Mouse (Mus musculus) kidney, postnatal 0 days (tissue): ENCODE measurements around the gene Cd9. TPM values are rescaled to one million over a fixed set of nuclear protein-coding genes. Genes with fewer than 3 reads are reported as not detected.
"Not testable (repeated sequence)": the region's sequence is repeated elsewhere in the genome, so short reads cannot be mapped to it uniquely, and the experiment has no call there.

Source experiments
- ATAC-seq: fragments of 200-750 bp; cut with Nextera tagmentation; replicated peaks from 2 replicates; pipeline ENCODE4 v1.8.0; 2017; ENCODE audit warnings: low read depth, moderate number of reproducible peaks, moderate TSS enrichment, moderate library complexity; ENCODE audit not compliant: low FRiP score
- DNase-seq: peaks from one replicate; pipeline ENCODE4 v3.0.0-alpha.2; 2016; ENCODE audit warnings: low spot score
- H3K27ac ChIP-seq: fragments of 300-500 bp; sonication (generic); 2 replicates; pipeline ENCODE4 v1.5.1; 2014; ENCODE audit warnings: mild to moderate bottlenecking
- H3K27me3 ChIP-seq: fragments of 300-500 bp; sonication (generic); 2 replicates; pipeline ENCODE4 v1.6.1; 2014; ENCODE audit warnings: low read length, mixed read lengths; ENCODE audit not compliant: insufficient read depth
- H3K36me3 ChIP-seq: fragments of 300-500 bp; sonication (generic); 2 replicates; pipeline ENCODE4 v1.6.1; 2014; ENCODE audit warnings: low read length, mixed read lengths; ENCODE audit not compliant: insufficient read depth
- H3K4me1 ChIP-seq: fragments of 300-500 bp; sonication (generic); replicated peaks from 2 replicates; pipeline ENCODE4 v1.6.1; 2014; ENCODE audit warnings: antibody characterized with exemption, low read length, mixed read lengths; ENCODE audit not compliant: insufficient read depth
- H3K4me2 ChIP-seq: fragments of 300-500 bp; sonication (generic); 2 replicates; pipeline ENCODE4 v1.6.1; 2014; ENCODE audit warnings: mild to moderate bottlenecking, low read length, moderate library complexity, mixed read lengths
- H3K4me3 ChIP-seq: fragments of 300-500 bp; sonication (generic); replicated peaks from 2 replicates; pipeline ENCODE4 v1.5.1; 2014; ENCODE audit warnings: low read depth, low read length
- H3K9ac ChIP-seq: fragments of 300-500 bp; sonication (generic); 2 replicates; pipeline ENCODE4 v1.6.1; 2014; ENCODE audit warnings: low read depth, low read length
- H3K9me3 ChIP-seq: fragments of 300-500 bp; sonication (generic); replicated peaks from 2 replicates; pipeline ENCODE4 v1.6.1; 2016; ENCODE audit warnings: low read length, inconsistent platforms, mixed read lengths
- CTCF ChIP-seq: IDR thresholded peaks from 2 replicates; pipeline ENCODE4 v1.5.1; 2016; ENCODE audit warnings: antibody characterized with exemption, low read depth, mild to moderate bottlenecking, moderate library complexity
- WGBS: fragments of 180-500 bp; shearing (Covaris S2); extraction: QIAGEN DNeasy Blood & Tissue Kit; methylation state at CpG from one replicate; pipeline ENCODE4 v1.1.7; 2014; 5-methylcytosine and 5-hydroxymethylcytosine counted together
- polyA plus RNA-seq: library from polyadenylated mRNA; unstranded; fragments of >200 nt; fragmentation: Nextera tagmentation; extraction: Ambion mirVana; gene quantifications from 2 replicates; pipeline ENCODE4 v1.2.1, GENCODE M21; 2015

Gene Cd9
- polyA plus RNA-seq, 1 experiment from 2014 or later, result 278 TPM

DNA sequence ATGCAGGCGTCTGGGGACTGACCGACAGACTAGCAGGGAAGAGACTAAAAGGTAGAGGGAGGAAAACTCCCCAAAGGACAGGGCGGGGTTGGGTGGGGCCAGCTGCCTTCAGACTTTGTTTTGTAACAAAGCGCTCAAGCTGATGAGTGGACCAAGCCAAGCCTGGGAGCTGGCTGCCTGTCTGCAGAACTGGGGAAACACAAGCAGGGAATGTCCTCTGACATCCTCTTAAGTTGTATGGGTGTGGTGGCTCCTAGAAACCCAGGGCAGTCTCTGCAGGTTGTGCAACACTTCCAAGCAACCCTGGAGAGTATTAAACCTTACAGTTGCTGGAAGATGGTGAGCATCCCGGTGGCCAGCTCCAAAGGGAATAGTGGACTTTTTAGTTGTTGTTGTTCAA lies 1.4 kb downstream of the Cd9 start:
- no peak for TF ChIP-seq CTCF
- Histone ChIP-seq H3K4me1 (peaks cover 17% of the 10 kb centered on the region), H3K9ac (no peak overlapping the region), H3K4me3 (peak overlapping the region; percentile 78; the same call in 1 of the 2 replicates), H3K9me3 (no peaks in the 10 kb centered on the region), H3K36me3 (no peaks in the 10 kb centered on the region), H3K27ac (no peak overlapping the region), H3K27me3 (no peaks in the 10 kb centered on the region), H3K4me2 (peak overlapping the region; percentile 97)
- DNase-seq, result no peak
- WGBS, result 52% methylated on average over 5 of the region's 5 CpGs
- no peak for ATAC-seq

DNA sequence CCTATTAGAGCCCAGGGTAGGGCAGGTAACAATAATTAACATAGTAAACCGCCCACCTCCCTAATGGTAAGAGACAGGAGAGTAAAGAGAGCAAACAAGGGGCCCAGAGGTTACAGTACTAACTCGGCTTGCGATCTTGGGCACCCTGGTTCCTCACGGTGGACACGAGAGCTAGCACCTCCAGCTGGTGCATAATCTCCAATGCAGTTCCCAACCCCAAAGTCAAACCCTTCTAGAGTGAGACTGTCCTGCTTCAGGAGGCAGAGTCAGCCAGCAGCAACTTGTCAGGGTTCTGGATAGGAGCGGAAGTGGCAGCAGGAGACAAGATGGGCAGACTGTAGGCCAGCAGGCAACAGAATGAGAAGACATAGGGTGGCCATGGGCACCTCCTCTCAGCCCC lies 1.9 kb downstream of the Cd9 start:
- ATAC-seq, result no peak
- WGBS, result 72% methylated on average over 6 of the region's 6 CpGs
- no peaks in the 10 kb centered on the region for H3K27me3 ChIP-seq
- no peak overlapping the region for H3K27ac ChIP-seq
- no peak for DNase-seq
- TF ChIP-seq CTCF, result no peak
- H3K9ac ChIP-seq, result no peak overlapping the region
- no peaks in the 10 kb centered on the region for H3K9me3 ChIP-seq
- H3K4me2 ChIP-seq, result peak overlapping the region; percentile 97
- H3K4me3 ChIP-seq, result no peak overlapping the region
- H3K4me1 ChIP-seq, result peaks cover 17% of the 10 kb centered on the region
- H3K36me3 ChIP-seq, result no peaks in the 10 kb centered on the region

DNA sequence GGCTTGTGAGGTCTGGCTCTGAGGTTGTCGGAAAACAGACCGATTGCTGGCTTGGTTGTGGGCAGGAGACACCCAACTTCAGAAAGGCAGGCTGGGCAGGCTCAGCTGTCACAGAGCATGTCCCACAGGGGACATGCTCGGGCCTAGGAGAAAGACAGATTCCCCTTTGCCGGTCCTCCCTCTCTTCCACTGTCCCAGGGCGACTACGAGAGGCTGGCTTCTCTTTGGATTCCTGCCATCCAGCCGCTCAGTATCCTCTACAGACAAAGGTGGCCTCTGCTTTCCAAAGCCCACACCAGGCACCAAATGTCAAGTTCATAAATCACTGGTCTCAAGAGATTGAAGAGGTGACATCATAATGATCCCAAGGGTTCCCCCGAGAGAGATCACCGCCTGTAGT lies 2.6 kb downstream of the Cd9 start:
- H3K4me3 ChIP-seq, result no peak overlapping the region
- H3K27me3 ChIP-seq, result no peaks in the 10 kb centered on the region
- H3K27ac ChIP-seq, result no peak overlapping the region
- no peak overlapping the region for H3K9ac ChIP-seq
- H3K4me2 ChIP-seq, result peak overlapping the region; percentile 97
- no peak for TF ChIP-seq CTCF
- no peaks in the 10 kb centered on the region for H3K36me3 ChIP-seq
- H3K9me3 ChIP-seq, result no peaks in the 10 kb centered on the region
- 64% methylated on average over 9 of the region's 9 CpGs for WGBS
- ATAC-seq (no peak), DNase-seq (no peak)
- H3K4me1 ChIP-seq, result peaks cover 17% of the 10 kb centered on the region

DNA sequence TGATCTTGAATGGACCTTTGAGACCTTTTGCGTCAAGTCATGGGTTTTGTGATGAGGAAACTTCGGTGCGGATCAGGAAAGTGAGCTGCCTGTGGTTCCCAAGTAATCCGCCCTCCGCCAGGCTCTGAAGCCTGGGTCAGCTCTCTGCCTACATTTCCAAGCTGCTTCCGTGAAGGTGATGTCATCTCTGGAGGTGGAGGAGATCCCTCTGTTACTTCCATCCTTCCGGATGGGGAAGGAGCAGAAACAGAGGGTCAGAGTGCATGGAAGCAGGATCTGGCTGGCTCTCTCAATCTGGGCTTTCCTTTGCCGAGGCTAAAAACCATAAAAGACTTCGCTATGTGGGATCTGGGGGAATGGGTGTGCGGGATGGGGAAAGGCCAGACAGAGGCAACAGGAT lies 3.2 kb downstream of the Cd9 start:
- 0 out of 2 replicates have a peak, but pooled peaks have one; percentile 34 for ATAC-seq
- H3K9me3 ChIP-seq, result no peaks in the 10 kb centered on the region
- WGBS, result 64% methylated on average over 10 of the region's 10 CpGs
- TF ChIP-seq CTCF, result no peak
- no peak overlapping the region; the same call in 1 of the 2 replicates for H3K27ac ChIP-seq
- H3K4me3 ChIP-seq, result no peak overlapping the region
- H3K27me3 ChIP-seq, result no peaks in the 10 kb centered on the region
- peak overlapping the region; percentile 97; the same call in 1 of the 2 replicates for H3K4me2 ChIP-seq
- peaks cover 17% of the 10 kb centered on the region for H3K4me1 ChIP-seq
- H3K36me3 ChIP-seq, result no peaks in the 10 kb centered on the region
- DNase-seq, result no peak
- H3K9ac ChIP-seq, result no peak overlapping the region

DNA sequence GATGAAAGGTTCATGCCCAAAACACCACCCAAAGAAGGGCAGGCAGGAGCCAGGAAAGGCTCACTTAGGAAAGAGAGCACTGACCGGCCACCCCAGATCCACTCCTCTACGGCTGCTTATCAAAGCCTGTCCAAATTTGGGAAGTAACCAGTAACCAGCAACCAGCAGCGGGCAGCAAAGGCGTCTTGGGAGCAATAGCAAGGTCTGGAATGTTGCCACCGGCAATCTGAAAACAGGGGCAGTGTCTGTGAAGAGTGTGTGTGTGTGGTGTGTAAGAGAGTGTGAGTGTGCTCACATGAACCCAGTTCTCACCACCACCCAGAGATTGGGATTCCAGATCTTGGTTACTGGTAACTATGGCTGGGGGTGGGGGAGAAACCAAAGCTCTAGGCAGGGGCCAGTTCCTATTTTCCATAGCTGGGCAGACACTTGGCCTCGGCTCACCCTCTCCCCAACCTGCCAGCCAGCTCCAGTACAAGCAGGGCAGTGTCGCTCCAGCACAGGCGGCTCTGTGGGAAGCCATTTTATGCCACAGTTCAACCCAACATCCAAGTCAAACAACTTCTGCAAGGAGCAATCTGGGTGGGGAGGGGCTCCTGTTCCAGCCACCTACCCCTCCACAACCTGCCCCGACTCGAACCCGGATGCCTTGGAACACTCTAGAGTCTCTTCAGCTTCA lies 4.6 kb downstream of the Cd9 start:
- no peak overlapping the region for H3K4me2 ChIP-seq
- no peaks in the 10 kb centered on the region for H3K9me3 ChIP-seq
- no peak overlapping the region for H3K9ac ChIP-seq
- H3K4me3 ChIP-seq, result no peak overlapping the region
- H3K4me1 ChIP-seq, result peaks cover 17% of the 10 kb centered on the region
- no peaks in the 10 kb centered on the region for H3K36me3 ChIP-seq
- peak overlapping the region; percentile 39 for H3K27ac ChIP-seq
- ATAC-seq (no peak), DNase-seq (no peak)
- WGBS, result 71% methylated on average over 11 of the region's 11 CpGs
- H3K27me3 ChIP-seq, result no peaks in the 10 kb centered on the region
- peak; percentile 31; the same call in 1 of the 2 replicates for TF ChIP-seq CTCF

DNA sequence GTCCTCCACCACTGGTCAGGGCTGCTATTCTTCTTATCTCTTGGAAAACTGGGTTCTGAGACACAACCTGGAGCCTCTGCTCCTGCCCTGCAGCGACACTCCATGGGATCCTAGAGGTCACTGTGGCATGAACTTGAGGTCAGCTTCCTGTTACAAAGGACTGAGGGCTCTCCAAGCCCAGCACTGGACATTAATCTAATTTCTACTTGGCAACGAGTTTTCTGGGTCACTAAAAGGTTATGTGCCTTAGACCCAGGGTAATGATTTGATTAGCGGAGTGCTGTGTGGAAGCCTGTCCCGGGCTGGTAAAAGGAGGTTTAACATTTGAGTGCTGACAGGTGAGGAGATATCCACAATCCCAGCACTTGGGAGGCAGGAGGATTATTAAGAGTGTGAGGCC lies 9.0 kb downstream of the Cd9 start:
- H3K27ac ChIP-seq, result no peak overlapping the region
- H3K4me3 ChIP-seq, result no peak overlapping the region
- ATAC-seq, result no peak
- no peak overlapping the region for H3K9ac ChIP-seq
- peaks cover 22% of the 10 kb centered on the region for H3K4me1 ChIP-seq
- no peak overlapping the region for H3K4me2 ChIP-seq
- no peaks in the 10 kb centered on the region for H3K36me3 ChIP-seq
- no peaks in the 10 kb centered on the region for H3K9me3 ChIP-seq
- H3K27me3 ChIP-seq, result no peaks in the 10 kb centered on the region
- WGBS, result 33% methylated on average over 4 of the region's 4 CpGs
- no peak for TF ChIP-seq CTCF
- no peak for DNase-seq

DNA sequence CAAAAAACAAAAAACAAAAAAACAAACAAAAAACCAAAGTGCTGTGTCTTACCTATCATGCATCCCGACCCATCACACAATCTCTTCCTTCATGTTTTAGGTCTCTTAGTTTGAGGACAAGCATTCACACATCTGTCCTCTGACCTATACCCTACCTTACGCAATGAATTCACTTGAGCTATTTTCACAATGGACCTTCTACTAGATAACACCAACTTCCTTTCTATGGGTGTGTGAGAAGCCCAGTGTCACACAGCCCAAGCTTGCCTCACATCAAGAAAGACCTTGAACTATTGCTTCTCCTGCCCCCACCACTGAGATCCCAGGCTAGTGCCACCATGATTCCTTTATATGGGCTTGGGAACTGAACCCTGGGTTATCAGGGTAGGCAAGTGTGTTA lies 9.9 kb downstream of the Cd9 start:
- Histone ChIP-seq H3K36me3 (no peaks in the 10 kb centered on the region), H3K9me3 (no peaks in the 10 kb centered on the region), H3K4me2 (no peak overlapping the region), H3K4me1 (peaks cover 29% of the 10 kb centered on the region), H3K27ac (no peak overlapping the region), H3K27me3 (no peaks in the 10 kb centered on the region), H3K4me3 (no peak overlapping the region), H3K9ac (no peak overlapping the region)
- DNase-seq, result no peak
- no peak for TF ChIP-seq CTCF
- WGBS, result 91% methylated on average over 2 of the region's 2 CpGs
- ATAC-seq, result no peak

DNA sequence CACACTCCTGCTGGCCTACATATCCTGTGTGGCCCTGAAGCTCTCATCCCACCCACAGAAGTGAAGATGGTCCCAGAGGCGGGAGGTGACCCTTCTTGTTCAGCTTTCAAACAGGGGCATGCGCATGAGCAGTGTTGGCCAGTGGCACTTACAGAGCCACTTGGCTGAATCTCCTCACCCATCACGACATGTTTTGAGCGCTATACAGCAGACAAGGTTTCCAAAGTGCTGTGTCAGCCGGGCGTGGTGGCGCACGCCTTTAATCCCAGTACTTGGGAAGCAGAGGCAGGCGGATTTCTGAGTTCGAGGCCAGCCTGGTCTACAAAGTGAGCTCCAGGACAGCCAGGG lies 10.3 kb downstream of the Cd9 start:
- H3K27ac ChIP-seq, H3K9me3 ChIP-seq, ATAC-seq, H3K4me2 ChIP-seq, H3K36me3 ChIP-seq, DNase-seq, H3K9ac ChIP-seq, H3K27me3 ChIP-seq, H3K4me3 ChIP-seq: not testable (repeated sequence)
- WGBS, result 92% methylated on average over 10 of the region's 10 CpGs
- peaks cover 33% of the 10 kb centered on the region for H3K4me1 ChIP-seq
